Comparison of ENCODE assay signal across 8 mouse cellular contexts in the genomic region with DNA sequence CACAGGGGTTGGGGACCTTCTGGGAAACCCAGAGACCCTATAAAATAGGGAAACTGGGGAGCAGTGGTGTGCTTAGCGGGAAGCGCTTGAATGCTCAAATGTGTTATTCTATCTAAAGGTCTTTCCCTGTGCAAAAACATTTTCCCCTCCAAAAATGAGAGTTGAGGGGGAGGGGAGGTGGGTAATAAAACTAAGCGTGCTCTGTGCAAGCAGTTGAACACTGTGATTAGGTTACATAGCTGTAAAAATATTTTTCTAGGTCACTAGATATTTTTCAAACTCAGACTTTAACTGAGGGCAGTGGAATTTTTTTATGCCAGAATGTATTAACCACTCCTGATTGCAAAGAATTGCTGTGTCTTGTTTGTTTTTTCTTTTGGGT.
A peak's percentile ranks its signal among the peaks of the same experiment; 100 is the strongest.
DNase-seq lines count a peak whose midpoint lies in the region; ATAC-seq and TF ChIP-seq lines count a peak whose summit lies in the region.

No protein-coding gene starts in this region.

- H3K4me2 ChIP-seq in heart, embryonic 16.5 days (ENCODE audit: low read depth, low read length): peak overlapping the region; percentile 57
- peak overlapping the region; percentile 33; the same call in 1 of the 2 replicates for H3K4me2 ChIP-seq in forebrain, embryonic 15.5 days (replicated peaks)

- H3K27ac ChIP-seq in heart, embryonic 16.5 days (ENCODE audit: low read length): peak overlapping the region; percentile 62
- H3K27ac ChIP-seq in MEL (ENCODE audit: control insufficient read depth, low read depth, low read length): no peak overlapping the region
- H3K27ac ChIP-seq in forebrain, embryonic 15.5 days (replicated peaks): peak overlapping the region; percentile 82
- peak overlapping the region; percentile 78 for H3K27ac ChIP-seq in midbrain, embryonic 10.5 days (replicated peaks)

- no peak for DNase-seq in heart, postnatal 10 days
- DNase-seq in MEL (ENCODE audit: low read depth, low spot score): no peak
- DNase-seq in midbrain, embryonic 10.5 days (ENCODE audit: low spot score): no peak
- no peak for DNase-seq in layer of hippocampus, adult 9-11 months
- DNase-seq in cerebellum, postnatal 25 days: no peak

- no peak for TF ChIP-seq CTCF in MEL (IDR thresholded peaks at IDR 0.05 in 2 of 3, conservative IDR thresholded peaks at IDR 0.05 in 1 of 3; ENCODE audit: control insufficient read depth in 1 of 3, insufficient read depth in 1 of 3, low read depth in 2 of 3, low read length in 3 of 3, poor library complexity in 1 of 3, severe bottlenecking in 1 of 3)

- no peak overlapping the region for H3K9ac ChIP-seq in heart, embryonic 16.5 days (ENCODE audit: low read length)
- H3K9ac ChIP-seq in MEL (ENCODE audit: control insufficient read depth, low read depth, low read length, poor library complexity, severe bottlenecking): peak overlapping the region; percentile 45
- H3K9ac ChIP-seq in forebrain, embryonic 15.5 days (replicated peaks): no peak overlapping the region

- no peak; the same call in 1 of the 2 replicates for ATAC-seq in heart, embryonic 16.5 days (replicated peaks; ENCODE audit: extremely low read depth, insufficient read depth, low FRiP score)
- ATAC-seq in forebrain, embryonic 15.5 days (replicated peaks): no peak; the same call in 1 of the 2 replicates
- no peak for ATAC-seq in granulocyte monocyte progenitor cell, adult 5-6 weeks (replicated peaks; ENCODE audit: poor library complexity, severe bottlenecking)

- no peaks in the 10 kb centered on the region for H3K36me3 ChIP-seq in heart, embryonic 16.5 days (ENCODE audit: control insufficient read depth, insufficient read depth)
- H3K36me3 ChIP-seq in MEL (ENCODE audit: control insufficient read depth in 1 of 2, insufficient read depth in 2 of 2, low read length in 2 of 2): peaks cover 0 to 7% of the 10 kb centered on the region in 2 experiments; a peak in 2 of 4 replicates
- H3K36me3 ChIP-seq in forebrain, embryonic 15.5 days: no peaks in the 10 kb centered on the region
- no peaks in the 10 kb centered on the region for H3K36me3 ChIP-seq in midbrain, embryonic 10.5 days

- no peak for TF ChIP-seq RAD21 in MEL (IDR thresholded peaks at IDR 0.05; ENCODE audit: low read depth, low read length)

- 10% methylated on average over 3 of the region's 3 CpGs for WGBS in heart, embryonic 16.5 days
- WGBS in forebrain, embryonic 15.5 days: 13% methylated on average over 3 of the region's 3 CpGs
- WGBS in midbrain, embryonic 10.5 days: 18% methylated on average over 3 of the region's 3 CpGs

- intact Hi-C loops in heart, postnatal 10 days (cut with DNase I): loop anchor here (1.0 to 5.0 kb wide), 3 partner anchors 74 to 203 kb away; no protein-coding TSS in a partner anchor

- no peak for TF ChIP-seq EP300 in MEL (IDR thresholded peaks at IDR 0.05; ENCODE audit: low read depth in 1 of 2, low read length in 2 of 2)

- no peaks in the 10 kb centered on the region; the same call in 1 of the 2 replicates for H3K9me3 ChIP-seq in heart, embryonic 16.5 days (replicated peaks; ENCODE audit: control insufficient read depth, low read length)
- H3K9me3 ChIP-seq in MEL (replicated peaks; ENCODE audit: insufficient read depth, low read length): no peaks in the 10 kb centered on the region
- H3K9me3 ChIP-seq in forebrain, embryonic 15.5 days: no peaks in the 10 kb centered on the region
- H3K9me3 ChIP-seq in midbrain, embryonic 10.5 days (replicated peaks): no peaks in the 10 kb centered on the region

- H3K79me2 ChIP-seq in MEL (ENCODE audit: control insufficient read depth, insufficient read depth, low read length, poor library complexity): no peaks in the 10 kb centered on the region

- H3K27me3 ChIP-seq in heart, embryonic 16.5 days (ENCODE audit: control insufficient read depth, insufficient read depth, low read length): no peaks in the 10 kb centered on the region
- H3K27me3 ChIP-seq in MEL (ENCODE audit: control insufficient read depth in 1 of 2, insufficient read depth in 2 of 2, low read length in 2 of 2): no peaks in the 10 kb centered on the region
- H3K27me3 ChIP-seq in forebrain, embryonic 15.5 days: no peaks in the 10 kb centered on the region
- no peaks in the 10 kb centered on the region for H3K27me3 ChIP-seq in midbrain, embryonic 10.5 days (ENCODE audit: low read depth, poor library complexity, severe bottlenecking)

- H3K4me3 ChIP-seq in heart, embryonic 16.5 days (ENCODE audit: low read length): peak overlapping the region; percentile 39
- H3K4me3 ChIP-seq in MEL (ENCODE audit: control insufficient read depth in 1 of 2, insufficient read depth in 1 of 2, low read depth in 2 of 2, low read length in 2 of 2): peak overlapping the region; percentile 42 to 55
- H3K4me3 ChIP-seq in forebrain, embryonic 15.5 days: peak overlapping the region; percentile 20; the same call in 1 of the 2 replicates
- H3K4me3 ChIP-seq in midbrain, embryonic 10.5 days: peak overlapping the region; percentile 38; the same call in 1 of the 2 replicates

- no peak for TF ChIP-seq POLR2A in MEL (IDR thresholded peaks at IDR 0.05; ENCODE audit: control insufficient read depth in 1 of 2, insufficient read depth in 1 of 2, low read depth in 1 of 2, low read length in 2 of 2, poor library complexity in 1 of 2)

- peaks cover 4% of the 10 kb centered on the region; the same call in 1 of the 2 replicates for H3K4me1 ChIP-seq in heart, embryonic 16.5 days (ENCODE audit: control insufficient read depth, insufficient read depth, low read length)
- peaks cover 0 to 11% of the 10 kb centered on the region in 2 experiments; a peak in 2 of 4 replicates for H3K4me1 ChIP-seq in MEL (ENCODE audit: control insufficient read depth in 1 of 2, insufficient read depth in 2 of 2, low read length in 2 of 2)
- peaks cover 9% of the 10 kb centered on the region; the same call in 1 of the 2 replicates for H3K4me1 ChIP-seq in forebrain, embryonic 15.5 days
- peaks cover 5% of the 10 kb centered on the region for H3K4me1 ChIP-seq in midbrain, embryonic 10.5 days

TF ChIP-seq in MEL, 35 proteins besides CTCF, POLR2A, EP300 and RAD21:
- TF ChIP-seq MYC (IDR thresholded peaks at IDR 0.05; ENCODE audit: low read depth, low read length) (no peak), ZMIZ1 (IDR thresholded peaks at IDR 0.05; ENCODE audit: low read depth, low read length) (no peak), MAZ (IDR thresholded peaks at IDR 0.05; ENCODE audit: low read depth, low read length) (no peak), MEF2A (IDR thresholded peaks at IDR 0.05; ENCODE audit: extremely low read depth, insufficient replicate concordance, low read depth, low read length, poor library complexity, severe bottlenecking) (no peak), SMC3 (IDR thresholded peaks at IDR 0.05; ENCODE audit: low read depth, low read length) (0 out of 2 replicates have a peak, but pooled peaks have one; percentile 15), NRF1 (IDR thresholded peaks at IDR 0.05; ENCODE audit: insufficient read depth, low read depth, low read length, poor library complexity, severe bottlenecking) (no peak), BHLHE40 (IDR thresholded peaks at IDR 0.05; ENCODE audit: borderline replicate concordance, low read depth, low read length) (0 out of 2 replicates have a peak, but pooled peaks have one; percentile 5), ZC3H11A (IDR thresholded peaks at IDR 0.05; ENCODE audit: low read depth, low read length) (no peak), MXI1 (IDR thresholded peaks at IDR 0.05; ENCODE audit: low read depth, low read length) (no peak), SIN3A (IDR thresholded peaks at IDR 0.05; ENCODE audit: low read length) (no peak), JUND (IDR thresholded peaks at IDR 0.05; ENCODE audit: low read depth, low read length) (no peak), ETS1 (IDR thresholded peaks at IDR 0.05; ENCODE audit: low read depth, low read length) (no peak), ZKSCAN1 (IDR thresholded peaks at IDR 0.05; ENCODE audit: low read depth, low read length) (no peak), USF2 (IDR thresholded peaks at IDR 0.05; ENCODE audit: borderline replicate concordance in 1 of 2, insufficient read depth in 1 of 2, low read depth in 1 of 2, low read length in 2 of 2) (no peak), POLR2AphosphoS2 (IDR thresholded peaks at IDR 0.05; ENCODE audit: low read length) (no peak), UBTF (IDR thresholded peaks at IDR 0.05; ENCODE audit: borderline replicate concordance, insufficient read depth, low read depth, low read length) (no peak), CHD2 (IDR thresholded peaks at IDR 0.05; ENCODE audit: low read length) (0 out of 2 replicates have a peak, but pooled peaks have one; percentile 0)
